Mouse (Mus musculus) heart, embryonic 11.5 days (tissue): ENCODE data around the gene Rasa2. TPM values are rescaled to one million over a fixed set of nuclear protein-coding genes. Genes with fewer than 3 reads are reported as not detected.
"Not testable (repeated sequence)": the region's sequence is repeated elsewhere in the genome, so short reads cannot be mapped to it uniquely, and the experiment has no call there.

Experiments used
- ATAC-seq: fragments of 200-750 bp; cut with Nextera tagmentation; replicated peaks from 2 replicates; pipeline ENCODE4 v1.8.0; 2017; ENCODE audit warnings: moderate library complexity; ENCODE audit not compliant: insufficient number of reproducible peaks, low FRiP score, low TSS enrichment
- H3K27ac ChIP-seq: fragments of 300-500 bp; sonication (generic); 2 replicates; pipeline ENCODE4 v1.5.1; 2014; ENCODE audit warnings: mild to moderate bottlenecking, low read depth, low read length
- H3K27me3 ChIP-seq: fragments of 300-500 bp; sonication (generic); 2 replicates; pipeline ENCODE4 v1.6.1; 2014; ENCODE audit warnings: mild to moderate bottlenecking, low read length, mixed read lengths; ENCODE audit not compliant: control insufficient read depth, insufficient read depth
- H3K36me3 ChIP-seq: fragments of 300-500 bp; sonication (generic); 2 replicates; pipeline ENCODE4 v1.6.1; 2014; ENCODE audit warnings: mild to moderate bottlenecking, low read length, moderate library complexity, mixed read lengths; ENCODE audit not compliant: control insufficient read depth, insufficient read depth
- H3K4me1 ChIP-seq: fragments of 300-500 bp; sonication (generic); 2 replicates; pipeline ENCODE4 v1.6.1; 2014; ENCODE audit warnings: low read length; ENCODE audit not compliant: control insufficient read depth, insufficient read depth
- H3K4me2 ChIP-seq: fragments of 300-500 bp; sonication (generic); 2 replicates; pipeline ENCODE4 v1.6.1; 2014; ENCODE audit warnings: mild to moderate bottlenecking, moderate library complexity
- H3K4me3 ChIP-seq: fragments of 300-500 bp; sonication (generic); 2 replicates; pipeline ENCODE4 v1.5.1; 2014; ENCODE audit warnings: low read depth, low read length
- H3K9ac ChIP-seq: fragments of 300-500 bp; sonication (generic); 2 replicates; pipeline ENCODE4 v1.6.1; 2014; ENCODE audit warnings: mild to moderate bottlenecking, low read depth, low read length, moderate library complexity
- H3K9me3 ChIP-seq: fragments of 300-500 bp; sonication (generic); replicated peaks from 2 replicates; pipeline ENCODE4 v1.6.1; 2016; ENCODE audit warnings: low read length; ENCODE audit not compliant: control insufficient read depth
- WGBS: fragments of 180-500 bp; shearing (Covaris S2); extraction: QIAGEN DNeasy Blood & Tissue Kit; methylation state at CpG from one replicate; pipeline ENCODE4 v1.1.7; 2014; ENCODE audit not compliant: insufficient replicate concordance; 5-methylcytosine and 5-hydroxymethylcytosine counted together
- polyA plus RNA-seq: library from polyadenylated mRNA; unstranded; fragments of >200 nt; fragmentation: Nextera tagmentation; extraction: Ambion mirVana; gene quantifications from 2 replicates; pipeline ENCODE4 v1.2.1, GENCODE M21; 2014

The Rasa2 gene
- polyA plus RNA-seq, 1 experiment from 2014 or later: 16.3 TPM

GRCm38 (mm10) chr9:96558594-96558993 is 72.8 kb downstream of the Rasa2 start:
- Histone ChIP-seq H3K9ac (no peak overlapping the region), H3K36me3 (peaks cover 16% of the 10 kb centered on the region), H3K27ac (no peak overlapping the region), H3K4me3 (no peak overlapping the region), H3K9me3 (no peaks in the 10 kb centered on the region), H3K4me1 (no peaks in the 10 kb centered on the region), H3K4me2 (no peak overlapping the region), H3K27me3 (no peaks in the 10 kb centered on the region)
- ATAC-seq: no peak
- 37% methylated on average over 1 of the region's 1 CpGs for WGBS

- Histone ChIP-seq H3K9ac (no peak overlapping the region), H3K4me2 (no peak overlapping the region), H3K9me3 (no peaks in the 10 kb centered on the region), H3K4me1 (no peaks in the 10 kb centered on the region), H3K27me3 (no peaks in the 10 kb centered on the region), H3K27ac (no peak overlapping the region), H3K4me3 (no peak overlapping the region), H3K36me3 (peaks cover 7% of the 10 kb centered on the region)
- 89% methylated on average over 1 of the region's 1 CpGs for WGBS
- ATAC-seq: no peak
Observed at GRCm38 (mm10) chr9:96554095-96554494, 77.3 kb downstream of the Rasa2 start.

DNA sequence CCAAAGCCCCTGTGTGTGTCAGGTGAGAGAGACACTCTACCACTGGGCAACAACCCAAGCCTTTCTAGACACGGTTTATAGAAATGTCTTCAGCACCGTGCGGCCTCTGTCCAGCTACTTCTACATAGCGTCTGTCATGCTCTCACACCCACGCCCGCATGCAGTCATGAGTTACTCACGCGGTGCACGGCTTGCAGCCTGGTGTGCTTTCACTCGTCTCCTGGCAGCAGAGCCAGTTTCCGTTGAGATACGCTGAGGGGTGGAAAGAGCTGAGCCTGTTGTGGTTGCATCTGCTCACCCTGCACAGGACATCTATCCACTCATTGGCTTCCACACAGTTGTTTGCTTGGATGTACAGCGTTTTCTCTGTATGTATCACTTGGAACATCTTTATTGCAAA is 86.0 kb downstream of the Rasa2 start:
- 87% methylated on average over 13 of the region's 13 CpGs for WGBS

GRCm38 (mm10) chr9:96543643-96544640 is 87.5 kb downstream of the Rasa2 start:
- H3K4me2 ChIP-seq: peak overlapping the region; percentile 56
- H3K4me1 ChIP-seq: no peaks in the 10 kb centered on the region
- 26% methylated on average over 27 of the region's 27 CpGs for WGBS
- H3K36me3 ChIP-seq: peaks cover 2% of the 10 kb centered on the region; the same call in 1 of the 2 replicates
- ATAC-seq: peak; percentile 81
- H3K9me3 ChIP-seq: no peaks in the 10 kb centered on the region
- 0 out of 2 replicates have a peak overlapping the region, but pooled peaks have one; percentile 59 for H3K9ac ChIP-seq
- no peaks in the 10 kb centered on the region for H3K27me3 ChIP-seq
- H3K4me3 ChIP-seq: peak overlapping the region; percentile 30
- no peak overlapping the region for H3K27ac ChIP-seq

More for the DNA sequence above, 86.0 kb downstream of the Rasa2 start:
- H3K9ac ChIP-seq: no peak overlapping the region
- H3K4me2 ChIP-seq: no peak overlapping the region
- H3K27me3 ChIP-seq: no peaks in the 10 kb centered on the region
- no peak overlapping the region for H3K27ac ChIP-seq
- no peak overlapping the region for H3K4me3 ChIP-seq
- H3K9me3 ChIP-seq: no peaks in the 10 kb centered on the region
- ATAC-seq: no peak
- no peaks in the 10 kb centered on the region for H3K4me1 ChIP-seq
- H3K36me3 ChIP-seq: peaks cover 2% of the 10 kb centered on the region; the same call in 1 of the 2 replicates

GRCm38 (mm10) chr9:96538916-96539315 is 92.5 kb downstream of the Rasa2 start:
- no peaks in the 10 kb centered on the region for H3K27me3 ChIP-seq

GRCm38 (mm10) chr9:96537615-96537919 is 93.8 kb downstream of the Rasa2 start:
- Histone ChIP-seq H3K36me3 (no peaks in the 10 kb centered on the region), H3K4me2 (no peak overlapping the region), H3K27me3 (no peaks in the 10 kb centered on the region), H3K9me3 (no peaks in the 10 kb centered on the region), H3K4me1 (no peaks in the 10 kb centered on the region; the same call in 1 of the 2 replicates), H3K27ac (no peak overlapping the region), H3K9ac (no peak overlapping the region), H3K4me3 (no peak overlapping the region)
- 88% methylated on average over 6 of the region's 6 CpGs for WGBS
- no peak for ATAC-seq

More at GRCm38 (mm10) chr9:96538916-96539315, 92.5 kb downstream of the Rasa2 start:
- H3K9me3 ChIP-seq: no peaks in the 10 kb centered on the region
- H3K9ac ChIP-seq: no peak overlapping the region
- no peaks in the 10 kb centered on the region; the same call in 1 of the 2 replicates for H3K4me1 ChIP-seq
- WGBS: 55% methylated on average over 10 of the region's 10 CpGs
- H3K4me2 ChIP-seq: no peak overlapping the region
- no peaks in the 10 kb centered on the region; the same call in 1 of the 2 replicates for H3K36me3 ChIP-seq
- H3K4me3 ChIP-seq: no peak overlapping the region
- ATAC-seq: no peak
- H3K27ac ChIP-seq: no peak overlapping the region

DNA sequence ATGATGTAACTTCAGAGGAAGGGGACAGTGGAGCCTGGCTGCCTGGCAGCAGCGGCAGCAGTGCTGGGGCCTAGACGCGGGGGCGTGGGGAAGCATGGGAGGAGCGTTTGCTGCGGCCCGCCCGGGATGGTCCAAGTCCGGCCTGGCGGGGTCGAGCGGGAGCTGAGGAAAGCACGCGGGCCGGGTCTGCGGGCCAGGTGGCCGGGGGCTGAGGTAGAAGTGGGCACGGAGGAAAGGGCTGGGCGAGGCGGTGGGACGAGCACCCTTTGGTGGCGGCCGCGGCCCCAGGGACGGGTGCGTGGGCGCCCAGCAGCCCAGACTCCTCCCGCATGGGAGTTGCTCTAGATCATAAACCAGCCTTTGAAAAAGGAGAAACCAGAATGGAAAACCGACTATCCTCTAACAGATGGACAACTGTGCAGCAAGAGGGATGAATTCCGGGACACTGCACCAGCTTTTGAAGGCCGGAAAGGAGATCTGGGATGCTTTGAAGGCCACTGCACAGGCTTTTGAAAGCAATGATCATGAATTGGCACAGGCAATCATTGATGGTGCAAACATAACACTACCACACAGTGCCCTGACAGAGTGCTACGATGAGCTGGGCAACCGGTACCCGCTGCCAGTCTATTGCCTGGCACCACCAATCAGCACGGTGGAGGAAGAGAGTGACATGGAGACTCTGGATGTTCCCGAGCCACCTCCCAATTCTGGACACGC is 94.4 kb downstream of the Rasa2 start:
- Histone ChIP-seq H3K4me3 (peak overlapping the region; percentile 42), H3K4me1 (no peaks in the 10 kb centered on the region; the same call in 1 of the 2 replicates), H3K9me3 (no peaks in the 10 kb centered on the region), H3K9ac (peak overlapping the region; percentile 70), H3K4me2 (peak overlapping the region; percentile 72), H3K36me3 (no peaks in the 10 kb centered on the region), H3K27me3 (no peaks in the 10 kb centered on the region), H3K27ac (no peak overlapping the region)
- ATAC-seq: peak; percentile 75
- WGBS: 21% methylated on average over 37 of the region's 37 CpGs

- H3K4me1 ChIP-seq, H3K27me3 ChIP-seq, H3K36me3 ChIP-seq, H3K9me3 ChIP-seq, ATAC-seq, H3K4me2 ChIP-seq, H3K4me3 ChIP-seq, H3K27ac ChIP-seq, H3K9ac ChIP-seq: not testable (repeated sequence)
- WGBS: 77% methylated on average over 4 of the region's 4 CpGs
Observed at GRCm38 (mm10) chr9:96536093-96536492, 95.3 kb downstream of the Rasa2 start.
